8 mouse cellular contexts compared by ENCODE assay signal in genomic region chr19:38054720-38055192, GRCm38 (mm10). TPM values are rescaled to one million over a fixed set of nuclear protein-coding genes. Genes with fewer than 3 reads are reported as not detected.
DNase-seq lines count a peak whose midpoint lies in the region; ATAC-seq and TF ChIP-seq lines count a peak whose summit lies in the region.

Gene Cep55, plus strand, starts transcription at chr19:38055011.

- peak within 1 kb of the TSS; percentile 62 for H3K9ac ChIP-seq in kidney, embryonic 15.5 days
- H3K9ac ChIP-seq in liver, embryonic 11.5 days (ENCODE audit: low read depth, low read length), result peak within 1 kb of the TSS; percentile 65
- peak within 1 kb of the TSS; percentile 73 for H3K9ac ChIP-seq in stomach, embryonic 14.5 days (replicated peaks; ENCODE audit: low read depth, low read length)

- peaks cover 21% of the 10 kb centered on the region for H3K36me3 ChIP-seq in heart, embryonic 10.5 days
- peaks cover 26% of the 10 kb centered on the region for H3K36me3 ChIP-seq in kidney, embryonic 15.5 days
- H3K36me3 ChIP-seq in liver, embryonic 11.5 days (ENCODE audit: control insufficient read depth, insufficient read depth, low read length), result no peaks in the 10 kb centered on the region
- peaks cover 8% of the 10 kb centered on the region; the same call in 1 of the 2 replicates for H3K36me3 ChIP-seq in stomach, embryonic 14.5 days (ENCODE audit: control insufficient read depth, insufficient read depth, low read length)

- H3K4me1 ChIP-seq in bone marrow macrophage, adult 2 months (ENCODE audit: control insufficient read depth, insufficient read depth, low read length), result peaks cover 3% of the 10 kb centered on the region; the same call in 1 of the 2 replicates
- peaks cover 4% of the 10 kb centered on the region; the same call in 1 of the 2 replicates for H3K4me1 ChIP-seq in embryonic fibroblast, embryonic 13.5 days (ENCODE audit: control insufficient read depth, insufficient read depth, low read length)
- peaks cover 6% of the 10 kb centered on the region for H3K4me1 ChIP-seq in heart, embryonic 10.5 days
- H3K4me1 ChIP-seq in kidney, embryonic 15.5 days, result peaks cover 21% of the 10 kb centered on the region
- peaks cover 3% of the 10 kb centered on the region; the same call in 1 of the 2 replicates for H3K4me1 ChIP-seq in liver, embryonic 11.5 days (replicated peaks; ENCODE audit: control insufficient read depth, insufficient read depth, low read length)
- H3K4me1 ChIP-seq in stomach, embryonic 14.5 days (ENCODE audit: control insufficient read depth, insufficient read depth, low read length), result peaks cover 7% of the 10 kb centered on the region; the same call in 1 of the 2 replicates

- peak within 1 kb of the TSS; percentile 87 for H3K4me3 ChIP-seq in bone marrow macrophage, adult 2 months (ENCODE audit: insufficient read depth, low read length)
- peak within 1 kb of the TSS; percentile 94 for H3K4me3 ChIP-seq in embryonic fibroblast, embryonic 13.5 days (ENCODE audit: insufficient read depth, low read length)
- H3K4me3 ChIP-seq in heart, embryonic 10.5 days, result peak within 1 kb of the TSS; percentile 84
- peak within 1 kb of the TSS; percentile 88 for H3K4me3 ChIP-seq in kidney, embryonic 15.5 days (replicated peaks)
- H3K4me3 ChIP-seq in liver, embryonic 11.5 days (ENCODE audit: low read depth, low read length), result peak within 1 kb of the TSS; percentile 71
- peak within 1 kb of the TSS; percentile 77 for H3K4me3 ChIP-seq in stomach, embryonic 14.5 days (ENCODE audit: low read depth, low read length)

- TF ChIP-seq POLR2A in bone marrow macrophage, adult 2 months (IDR thresholded peaks at IDR 0.05; ENCODE audit: borderline replicate concordance, low read depth, low read length), result no peak
- peak; percentile 53; the same call in 1 of the 2 replicates for TF ChIP-seq POLR2A in embryonic fibroblast, embryonic 13.5 days (IDR thresholded peaks at IDR 0.05; ENCODE audit: low read depth, low read length)

- under 1% methylated on average over 36 of the region's 36 CpGs for WGBS in heart, embryonic 10.5 days
- 1% methylated on average over 35 of the region's 36 CpGs for WGBS in kidney, embryonic 15.5 days
- 1% methylated on average over 35 of the region's 36 CpGs for WGBS in liver, embryonic 11.5 days
- WGBS in stomach, embryonic 14.5 days, result 1% methylated on average over 36 of the region's 36 CpGs

- H3K4me2 ChIP-seq in kidney, embryonic 15.5 days, result peak within 1 kb of the TSS; percentile 84
- peak within 1 kb of the TSS; percentile 74 for H3K4me2 ChIP-seq in liver, embryonic 11.5 days
- peak within 1 kb of the TSS; percentile 72 for H3K4me2 ChIP-seq in stomach, embryonic 14.5 days (replicated peaks; ENCODE audit: low read depth, low read length)

- DNase-seq in A20 (ENCODE audit: low read depth, low spot score), result peak; percentile 99
- DNase-seq in heart, embryonic 10.5 days (ENCODE audit: low spot score), result peak; percentile 99
- peak; percentile 95 for DNase-seq in liver, embryonic 11.5 days (ENCODE audit: low spot score)
- DNase-seq in naive thymus-derived CD4-positive, alpha-beta T cell, adult 2 months (ENCODE audit: low read depth), result peak; percentile 99

- H3K27me3 ChIP-seq in heart, embryonic 10.5 days (ENCODE audit: insufficient read depth, poor library complexity, severe bottlenecking), result no peaks in the 10 kb centered on the region
- no peaks in the 10 kb centered on the region for H3K27me3 ChIP-seq in kidney, embryonic 15.5 days
- peaks cover 12% of the 10 kb centered on the region; the same call in 1 of the 2 replicates for H3K27me3 ChIP-seq in liver, embryonic 11.5 days (replicated peaks; ENCODE audit: control insufficient read depth, insufficient read depth, low read length)
- H3K27me3 ChIP-seq in stomach, embryonic 14.5 days (ENCODE audit: control insufficient read depth, insufficient read depth, low read length), result no peaks in the 10 kb centered on the region

- peak; percentile 95 for ATAC-seq in kidney, embryonic 15.5 days (replicated peaks; ENCODE audit: low FRiP score)
- peak; percentile 89 for ATAC-seq in liver, embryonic 11.5 days (replicated peaks; ENCODE audit: low FRiP score)
- peak; percentile 95 for ATAC-seq in stomach, embryonic 14.5 days (ENCODE audit: insufficient number of reproducible peaks, insufficient read depth, low FRiP score, low read depth)

- TF ChIP-seq CTCF in bone marrow macrophage, adult 2 months (IDR thresholded peaks at IDR 0.05; ENCODE audit: low read depth, low read length), result no peak
- no peak for TF ChIP-seq CTCF in embryonic fibroblast, embryonic 13.5 days (IDR thresholded peaks at IDR 0.05; ENCODE audit: borderline replicate concordance, insufficient read depth, low read length)

- no peaks in the 10 kb centered on the region for H3K9me3 ChIP-seq in heart, embryonic 10.5 days
- H3K9me3 ChIP-seq in kidney, embryonic 15.5 days (replicated peaks), result no peaks in the 10 kb centered on the region
- no peaks in the 10 kb centered on the region for H3K9me3 ChIP-seq in liver, embryonic 11.5 days (ENCODE audit: control insufficient read depth, low read length)
- no peaks in the 10 kb centered on the region for H3K9me3 ChIP-seq in stomach, embryonic 14.5 days (ENCODE audit: control insufficient read depth, low read depth, low read length)

- H3K27ac ChIP-seq in bone marrow macrophage, adult 2 months (ENCODE audit: insufficient read depth, low read depth, low read length), result no peak within 1 kb of the TSS
- 0 out of 2 replicates have a peak within 1 kb of the TSS, but pooled peaks have one; percentile 19 for H3K27ac ChIP-seq in embryonic fibroblast, embryonic 13.5 days (ENCODE audit: insufficient read depth, low read length)
- H3K27ac ChIP-seq in heart, embryonic 10.5 days, result peak within 1 kb of the TSS; percentile 90
- H3K27ac ChIP-seq in kidney, embryonic 15.5 days, result peak within 1 kb of the TSS; percentile 79
- peak within 1 kb of the TSS; percentile 28; the same call in 1 of the 2 replicates for H3K27ac ChIP-seq in liver, embryonic 11.5 days (ENCODE audit: low read depth, low read length)
- H3K27ac ChIP-seq in stomach, embryonic 14.5 days (ENCODE audit: low read length), result peak within 1 kb of the TSS; percentile 35; the same call in 1 of the 2 replicates

RNA-seq across cellular contexts. Expression of gene Cep55, which starts in this region (rescaled TPM):
- polyA plus RNA-seq in bone marrow macrophage, adult 2 months (2012; ENCODE audit: insufficient read depth, insufficient read length, missing spikeins), result 21.0 and 23.2 TPM in 2 replicates
- polyA plus RNA-seq in embryonic fibroblast, embryonic 13.5 days (2011; ENCODE audit: insufficient read length, low read depth, missing spikeins), result 17.4 and 24.0 TPM in 2 replicates
- 30.0 and 31.8 TPM in 2 replicates for polyA plus RNA-seq in heart, embryonic 10.5 days (2016; fragmentation: Nextera tagmentation; extraction: Ambion mirVana)
- 29.6 and 30.0 TPM in 2 replicates for polyA plus RNA-seq in kidney, embryonic 15.5 days (2015; fragmentation: Nextera tagmentation; extraction: Ambion mirVana)
- 16.0 and 16.7 TPM in 2 replicates for polyA plus RNA-seq in liver, embryonic 11.5 days (2014; fragmentation: Nextera tagmentation; extraction: Ambion mirVana)
- 28.5 and 33.3 TPM in 2 replicates for polyA plus RNA-seq in stomach, embryonic 14.5 days (2014; fragmentation: Nextera tagmentation; extraction: Ambion mirVana)
